Mouse (Mus musculus): Measurements from ENCODE around the gene Rapsn. TPM values are rescaled to one million over a fixed set of nuclear protein-coding genes. Genes with fewer than 3 reads are reported as not detected.
A peak's percentile ranks its signal among the peaks of the same experiment; 100 is the strongest.

Gene Rapsn
- polyA plus RNA-seq, 1 experiment: 0.42 TPM

DNA sequence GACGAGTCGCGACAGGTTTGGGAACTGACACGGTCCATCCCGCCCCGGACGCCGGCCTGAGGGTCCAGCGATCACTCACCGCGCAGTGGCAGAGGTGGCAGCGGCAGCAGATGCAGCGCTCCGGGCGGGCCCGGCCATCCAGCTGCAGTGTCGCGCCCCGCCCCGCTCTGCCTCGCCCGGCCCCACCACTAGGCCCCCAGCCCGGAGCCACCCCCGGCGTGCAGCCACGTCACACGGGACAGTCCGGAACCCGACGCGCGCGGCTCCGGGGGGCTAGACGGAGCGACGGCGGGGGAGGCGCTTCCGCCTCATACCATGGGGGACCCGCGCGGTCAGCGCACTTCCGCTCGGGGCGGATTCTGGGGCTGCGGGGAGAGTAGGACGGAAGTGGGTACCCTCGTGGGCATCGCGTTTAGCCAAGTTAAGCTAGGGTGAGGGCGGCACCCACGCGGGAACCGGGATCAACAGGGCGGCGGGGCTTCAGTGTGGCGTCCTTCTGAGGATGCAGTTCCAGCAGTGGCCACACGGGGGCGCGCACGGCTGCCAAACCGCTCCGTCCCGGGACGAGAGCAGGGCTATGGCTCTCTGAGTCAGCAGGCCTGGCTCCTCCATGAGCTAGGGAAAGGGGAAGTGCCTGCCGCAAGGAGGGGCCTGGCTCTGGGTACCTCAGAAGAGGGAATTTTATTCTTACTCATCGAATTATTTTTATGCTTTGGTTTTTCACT lies 34.8 kb downstream of the Rapsn start, which contains the start of gene Slc39a13:
Gene Slc39a13, minus strand, starts transcription at position 342 of the 725 bp plus-strand sequence.
- TF ChIP-seq EP300 (IDR thresholded peaks at IDR 0.05; ENCODE audit: insufficient read depth, low read depth, low read length): no peak
- peak; percentile 86 for TF ChIP-seq CTCF (IDR thresholded peaks at IDR 0.05; ENCODE audit: low read depth, low read length)
- TF ChIP-seq POLR2A (IDR thresholded peaks at IDR 0.05; ENCODE audit: insufficient read depth, low read length): peak; percentile 18
- Histone ChIP-seq H3K4me3 (ENCODE audit: low read depth, low read length) (peak within 1 kb of the TSS; percentile 86), H3K9me3 (replicated peaks; ENCODE audit: control insufficient read depth, insufficient read depth, low read length, poor library complexity, severe bottlenecking) (no peaks in the 10 kb centered on the region), H3K27me3 (ENCODE audit: control insufficient read depth, insufficient read depth, low read length, poor library complexity, severe bottlenecking) (no peaks in the 10 kb centered on the region), H3K9ac (ENCODE audit: low read depth, poor library complexity, severe bottlenecking) (peak within 1 kb of the TSS; percentile 32), H3K27ac (ENCODE audit: insufficient read depth, low read length) (peak within 1 kb of the TSS; percentile 7; the same call in 1 of the 2 replicates), H3K4me1 (ENCODE audit: control insufficient read depth, insufficient read depth, low read length) (no peaks in the 10 kb centered on the region), H3K36me3 (ENCODE audit: control insufficient read depth, insufficient read depth, low read length, poor library complexity, severe bottlenecking) (no peaks in the 10 kb centered on the region)

DNA sequence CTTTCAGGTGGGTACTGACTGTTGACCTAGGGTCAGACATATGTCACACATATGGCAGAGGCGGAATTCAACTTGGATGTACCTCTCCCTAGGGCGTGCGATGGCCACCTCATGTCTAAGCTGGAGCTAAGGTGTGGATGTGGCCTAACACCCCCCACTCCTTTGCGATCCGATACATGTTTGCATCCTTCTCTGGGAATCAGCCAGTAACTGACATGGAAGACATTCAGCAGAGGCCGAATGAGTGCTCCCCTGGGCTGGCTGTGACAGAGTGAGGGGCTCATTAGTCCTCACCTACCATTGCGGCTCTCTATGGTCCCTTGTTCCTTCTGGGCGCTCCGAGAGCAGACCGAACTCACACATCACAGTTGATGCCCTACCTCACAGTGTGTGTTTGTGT lies 35.6 kb downstream of the Rapsn start:
- 0 out of 2 replicates have a peak overlapping the region, but pooled peaks have one; percentile 7 for H3K27ac ChIP-seq (ENCODE audit: insufficient read depth, low read length)
- H3K4me1 ChIP-seq (ENCODE audit: control insufficient read depth, insufficient read depth, low read length): no peaks in the 10 kb centered on the region
- H3K4me3 ChIP-seq (ENCODE audit: low read depth, low read length): peak overlapping the region; percentile 61
- H3K9ac ChIP-seq (ENCODE audit: low read depth, poor library complexity, severe bottlenecking): peak overlapping the region; percentile 32
- no peaks in the 10 kb centered on the region for H3K27me3 ChIP-seq (ENCODE audit: control insufficient read depth, insufficient read depth, low read length, poor library complexity, severe bottlenecking)
- no peaks in the 10 kb centered on the region for H3K36me3 ChIP-seq (ENCODE audit: control insufficient read depth, insufficient read depth, low read length, poor library complexity, severe bottlenecking)
- TF ChIP-seq POLR2A (IDR thresholded peaks at IDR 0.05; ENCODE audit: insufficient read depth, low read length) (no peak), CTCF (IDR thresholded peaks at IDR 0.05; ENCODE audit: low read depth, low read length) (no peak), EP300 (IDR thresholded peaks at IDR 0.05; ENCODE audit: insufficient read depth, low read depth, low read length) (no peak)
- no peaks in the 10 kb centered on the region for H3K9me3 ChIP-seq (replicated peaks; ENCODE audit: control insufficient read depth, insufficient read depth, low read length, poor library complexity, severe bottlenecking)

DNA sequence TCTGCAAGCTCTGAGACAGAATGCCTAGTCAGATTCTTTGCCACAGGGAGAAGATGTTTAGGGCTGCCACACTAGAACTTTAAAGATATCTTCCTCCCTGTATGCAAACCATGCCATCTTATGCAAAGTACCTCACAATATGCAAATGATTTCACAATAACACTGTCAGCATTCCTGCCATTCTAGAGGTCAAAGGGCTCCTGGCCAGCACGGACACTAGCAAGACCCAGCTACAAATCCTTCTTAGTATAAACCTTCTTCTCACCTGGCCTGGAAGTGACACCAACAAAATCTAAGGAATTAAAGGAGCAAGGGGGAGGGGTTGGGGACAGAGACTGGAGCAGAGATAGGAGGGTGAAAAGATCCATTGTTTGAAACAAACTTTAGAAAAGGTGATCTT lies 36.7 kb downstream of the Rapsn start:
- H3K9me3 ChIP-seq (replicated peaks; ENCODE audit: control insufficient read depth, insufficient read depth, low read length, poor library complexity, severe bottlenecking): no peaks in the 10 kb centered on the region
- no peak overlapping the region for H3K27ac ChIP-seq (ENCODE audit: insufficient read depth, low read length)
- no peak overlapping the region for H3K9ac ChIP-seq (ENCODE audit: low read depth, poor library complexity, severe bottlenecking)
- no peaks in the 10 kb centered on the region for H3K27me3 ChIP-seq (ENCODE audit: control insufficient read depth, insufficient read depth, low read length, poor library complexity, severe bottlenecking)
- H3K4me1 ChIP-seq (ENCODE audit: control insufficient read depth, insufficient read depth, low read length): no peaks in the 10 kb centered on the region
- no peak for TF ChIP-seq CTCF (IDR thresholded peaks at IDR 0.05; ENCODE audit: low read depth, low read length)
- no peak for TF ChIP-seq EP300 (IDR thresholded peaks at IDR 0.05; ENCODE audit: insufficient read depth, low read depth, low read length)
- no peak for TF ChIP-seq POLR2A (IDR thresholded peaks at IDR 0.05; ENCODE audit: insufficient read depth, low read length)
- H3K4me3 ChIP-seq (ENCODE audit: low read depth, low read length): no peak overlapping the region
- H3K36me3 ChIP-seq (ENCODE audit: control insufficient read depth, insufficient read depth, low read length, poor library complexity, severe bottlenecking): no peaks in the 10 kb centered on the region

DNA sequence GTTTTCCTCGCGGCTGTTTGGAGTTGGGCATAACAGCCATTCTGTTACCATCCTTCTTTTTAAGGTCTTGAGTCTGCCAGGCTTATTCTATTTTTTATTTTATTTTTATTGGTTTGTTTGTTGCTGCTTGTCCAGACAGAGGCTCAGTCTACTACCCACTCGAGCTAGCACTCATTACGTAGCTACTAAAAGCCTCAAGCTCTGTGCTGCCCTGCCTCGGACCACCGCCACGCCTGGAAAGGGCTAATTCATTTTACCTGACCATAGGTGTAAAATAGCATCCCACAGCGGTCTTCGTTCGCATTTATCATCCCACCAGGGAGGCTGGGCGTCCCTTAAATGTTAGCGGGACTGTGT lies 42.5 kb downstream of the Rapsn start:
- peak overlapping the region; percentile 20; the same call in 1 of the 2 replicates for H3K4me3 ChIP-seq (ENCODE audit: low read depth, low read length)
- no peaks in the 10 kb centered on the region for H3K36me3 ChIP-seq (ENCODE audit: control insufficient read depth, insufficient read depth, low read length, poor library complexity, severe bottlenecking)
- no peaks in the 10 kb centered on the region for H3K27me3 ChIP-seq (ENCODE audit: control insufficient read depth, insufficient read depth, low read length, poor library complexity, severe bottlenecking)
- no peak overlapping the region for H3K9ac ChIP-seq (ENCODE audit: low read depth, poor library complexity, severe bottlenecking)
- H3K4me1 ChIP-seq (ENCODE audit: control insufficient read depth, insufficient read depth, low read length): no peaks in the 10 kb centered on the region
- H3K27ac ChIP-seq (ENCODE audit: insufficient read depth, low read length): no peak overlapping the region
- TF ChIP-seq EP300 (IDR thresholded peaks at IDR 0.05; ENCODE audit: insufficient read depth, low read depth, low read length) (no peak), CTCF (IDR thresholded peaks at IDR 0.05; ENCODE audit: low read depth, low read length) (no peak), POLR2A (IDR thresholded peaks at IDR 0.05; ENCODE audit: insufficient read depth, low read length) (no peak)
- no peaks in the 10 kb centered on the region for H3K9me3 ChIP-seq (replicated peaks; ENCODE audit: control insufficient read depth, insufficient read depth, low read length, poor library complexity, severe bottlenecking)

DNA sequence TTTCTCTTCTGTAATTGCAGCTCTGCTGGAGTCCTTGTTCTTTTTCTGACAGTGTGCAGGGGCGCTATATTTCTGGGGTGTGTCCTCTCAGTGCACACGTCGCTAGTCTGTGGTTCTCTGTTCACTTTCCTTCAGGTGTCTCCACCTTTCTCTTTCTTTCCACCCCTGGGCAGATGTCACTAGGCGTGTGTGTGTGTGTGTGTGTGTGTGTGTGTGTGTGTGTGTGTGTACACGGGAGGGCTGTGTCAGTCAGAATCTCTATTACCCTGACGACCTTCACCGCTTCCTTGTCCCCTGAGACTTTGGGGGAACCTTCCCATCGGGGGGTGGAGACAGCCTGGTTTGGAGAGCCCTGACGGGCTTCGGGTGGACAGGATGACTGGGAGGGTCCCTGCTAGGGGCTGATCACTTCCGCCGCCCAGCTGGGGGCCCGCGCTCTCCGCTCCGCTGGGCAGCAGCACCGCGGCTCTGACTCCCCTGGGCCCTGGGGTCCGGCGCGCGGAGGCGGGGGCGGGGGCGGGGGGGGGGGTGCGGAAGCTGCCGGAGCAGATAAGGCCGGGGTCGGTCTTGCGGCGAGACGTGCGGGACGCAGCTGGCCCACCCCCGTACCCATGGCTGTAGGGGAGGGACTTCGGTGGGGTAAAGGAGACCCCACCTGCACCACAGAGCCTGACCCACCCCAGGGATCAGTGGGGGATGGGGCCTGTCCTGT lies 43.0 kb downstream of the Rapsn start:
- Histone ChIP-seq H3K27me3 (ENCODE audit: control insufficient read depth, insufficient read depth, low read length, poor library complexity, severe bottlenecking) (no peaks in the 10 kb centered on the region), H3K27ac (ENCODE audit: insufficient read depth, low read length) (no peak overlapping the region)

GRCm38 (mm10) chr2:91079026-91079384 lies 43.6 kb downstream of the Rapsn start:
- no peaks in the 10 kb centered on the region for H3K9me3 ChIP-seq (replicated peaks; ENCODE audit: control insufficient read depth, insufficient read depth, low read length, poor library complexity, severe bottlenecking)
- H3K27ac ChIP-seq (ENCODE audit: insufficient read depth, low read length): no peak overlapping the region

More for the DNA sequence above, 43.0 kb downstream of the Rapsn start:
- peak overlapping the region; percentile 34 for H3K9ac ChIP-seq (ENCODE audit: low read depth, poor library complexity, severe bottlenecking)
- no peak for TF ChIP-seq POLR2A (IDR thresholded peaks at IDR 0.05; ENCODE audit: insufficient read depth, low read length)
- no peak for TF ChIP-seq EP300 (IDR thresholded peaks at IDR 0.05; ENCODE audit: insufficient read depth, low read depth, low read length)
- TF ChIP-seq CTCF (IDR thresholded peaks at IDR 0.05; ENCODE audit: low read depth, low read length): no peak
- H3K9me3 ChIP-seq (replicated peaks; ENCODE audit: control insufficient read depth, insufficient read depth, low read length, poor library complexity, severe bottlenecking): no peaks in the 10 kb centered on the region
- H3K36me3 ChIP-seq (ENCODE audit: control insufficient read depth, insufficient read depth, low read length, poor library complexity, severe bottlenecking): no peaks in the 10 kb centered on the region
- H3K4me3 ChIP-seq (ENCODE audit: low read depth, low read length): peak overlapping the region; percentile 34
- H3K4me1 ChIP-seq (ENCODE audit: control insufficient read depth, insufficient read depth, low read length): no peaks in the 10 kb centered on the region

More at GRCm38 (mm10) chr2:91079026-91079384, 43.6 kb downstream of the Rapsn start:
- H3K36me3 ChIP-seq (ENCODE audit: control insufficient read depth, insufficient read depth, low read length, poor library complexity, severe bottlenecking): no peaks in the 10 kb centered on the region
- no peaks in the 10 kb centered on the region for H3K27me3 ChIP-seq (ENCODE audit: control insufficient read depth, insufficient read depth, low read length, poor library complexity, severe bottlenecking)
- H3K4me3 ChIP-seq (ENCODE audit: low read depth, low read length): peak overlapping the region; percentile 34
- H3K9ac ChIP-seq (ENCODE audit: low read depth, poor library complexity, severe bottlenecking): peak overlapping the region; percentile 34
- no peak for TF ChIP-seq EP300 (IDR thresholded peaks at IDR 0.05; ENCODE audit: insufficient read depth, low read depth, low read length)
- TF ChIP-seq POLR2A (IDR thresholded peaks at IDR 0.05; ENCODE audit: insufficient read depth, low read length): no peak
- no peaks in the 10 kb centered on the region for H3K4me1 ChIP-seq (ENCODE audit: control insufficient read depth, insufficient read depth, low read length)
